In genomic region chr19:5728631-5729443, GRCm38 (mm10) we compare ENCODE assay signal across 9 mouse cellular contexts. TPM values are rescaled to one million over a fixed set of nuclear protein-coding genes. Genes with fewer than 3 reads are reported as not detected.
DNase-seq lines count a peak whose midpoint lies in the region; ATAC-seq and TF ChIP-seq lines count a peak whose summit lies in the region.
"Had no signal": no experiment of that assay in that cellular context is flagged by ENCODE, and none has a peak within 500 bp of the region (broad histone marks: within the 10 kb centered on the region; RNA-seq: fewer than 3 reads in every experiment).

No protein-coding gene starts in this region.

- no peak for ATAC-seq in cerebellum, adult (ENCODE audit: insufficient number of reproducible peaks, low FRiP score, low TSS enrichment)
- ATAC-seq in stomach, embryonic 14.5 days (ENCODE audit: insufficient number of reproducible peaks, insufficient read depth, low FRiP score, low read depth), result 0 out of 2 replicates have a peak, but pooled peaks have one; percentile 1

- H3K4me3 ChIP-seq in embryonic fibroblast, embryonic 13.5 days (ENCODE audit: insufficient read depth, low read length), result peak overlapping the region; percentile 81
- H3K4me3 ChIP-seq in stomach, embryonic 14.5 days (ENCODE audit: low read depth, low read length), result peak overlapping the region; percentile 73

- H3K4me1 ChIP-seq in embryonic fibroblast, embryonic 13.5 days (ENCODE audit: control insufficient read depth, insufficient read depth, low read length), result peaks cover 10% of the 10 kb centered on the region; the same call in 1 of the 2 replicates
- H3K4me1 ChIP-seq in stomach, embryonic 14.5 days (ENCODE audit: control insufficient read depth, insufficient read depth, low read length), result peaks cover 45% of the 10 kb centered on the region

- no peaks in the 10 kb centered on the region for H3K9me3 ChIP-seq in stomach, embryonic 14.5 days (ENCODE audit: control insufficient read depth, low read depth, low read length)

- DNase-seq in cerebellum, adult 11 months, result peak; percentile 49
- peak; percentile 45 for DNase-seq in ZHBTc4 (ENCODE audit: low read depth, low spot score)
- peak; percentile 71 to 73 for DNase-seq in heart, postnatal 14 days
- DNase-seq in layer of hippocampus, postnatal 14 days (ENCODE audit: low spot score in 2 of 2), result peak; percentile 57 to 60
- DNase-seq in lung, postnatal 4 days, result peak; percentile 70 to 75

- WGBS in stomach, embryonic 14.5 days, result 8% methylated on average over 37 of the region's 37 CpGs

- TF ChIP-seq CTCF in embryonic fibroblast, embryonic 13.5 days (IDR thresholded peaks at IDR 0.05; ENCODE audit: borderline replicate concordance, insufficient read depth, low read length), result no peak

- H3K27me3 ChIP-seq in stomach, embryonic 14.5 days (ENCODE audit: control insufficient read depth, insufficient read depth, low read length), result no peaks in the 10 kb centered on the region

- TF ChIP-seq POLR2A in embryonic fibroblast, embryonic 13.5 days (IDR thresholded peaks at IDR 0.05; ENCODE audit: low read depth, low read length), result no peak

- H3K4me2 ChIP-seq in stomach, embryonic 14.5 days (replicated peaks; ENCODE audit: low read depth, low read length), result peak overlapping the region; percentile 96

- peak overlapping the region; percentile 91 for H3K9ac ChIP-seq in stomach, embryonic 14.5 days (replicated peaks; ENCODE audit: low read depth, low read length)

- intact Hi-C loops in heart, postnatal 14 days (cut with DNase I), result loop anchor here (2.0 to 5.0 kb wide), 2 partner anchors 42 to 162 kb away; partner anchors contain the start of genes Ap5b1 and Scyl1

- H3K27ac ChIP-seq in embryonic fibroblast, embryonic 13.5 days (ENCODE audit: insufficient read depth, low read length), result peak overlapping the region; percentile 55
- peak overlapping the region; percentile 82 for H3K27ac ChIP-seq in stomach, embryonic 14.5 days (ENCODE audit: low read length)

- H3K36me3 ChIP-seq in stomach, embryonic 14.5 days (ENCODE audit: control insufficient read depth, insufficient read depth, low read length), result peaks cover 3% of the 10 kb centered on the region; the same call in 1 of the 2 replicates

RNA-seq across cellular contexts. Expression of gene Fam89b, which starts 0.6 kb away (rescaled TPM):
- polyA plus RNA-seq in embryonic fibroblast, embryonic 13.5 days (2011; ENCODE audit: insufficient read length, low read depth, missing spikeins), result 51.3 and 54.8 TPM in 2 replicates
- total RNA-seq in heart, postnatal 14 days (2021), result 10 to 100 TPM; 38.6 to 40.1 TPM
- total RNA-seq in layer of hippocampus, postnatal 14 days (2021), result 10 to 100 TPM; 32.1 to 41.1 TPM
- 92.4 and 98.4 TPM in 2 replicates for polyA plus RNA-seq in stomach, embryonic 14.5 days (2014; fragmentation: Nextera tagmentation; extraction: Ambion mirVana)

RNA-seq across cellular contexts. Expression of gene Ehbp1l1, which starts 2.7 kb away (rescaled TPM):
- 62.8 and 86.1 TPM in 2 replicates for polyA plus RNA-seq in embryonic fibroblast, embryonic 13.5 days (2011; ENCODE audit: insufficient read length, low read depth, missing spikeins)
- total RNA-seq in heart, postnatal 14 days (2021), result 100 to 1,000 TPM; 124 to 141 TPM
- total RNA-seq in layer of hippocampus, postnatal 14 days (2021), result 10 to 100 TPM; 15.6 to 20.1 TPM
- polyA plus RNA-seq in stomach, embryonic 14.5 days (2014; fragmentation: Nextera tagmentation; extraction: Ambion mirVana), result 36.7 and 37.4 TPM in 2 replicates

RNA-seq across cellular contexts. Expression of gene Ltbp3, which starts 11.9 kb away (rescaled TPM):
- 119 and 136 TPM in 2 replicates for polyA plus RNA-seq in embryonic fibroblast, embryonic 13.5 days (2011; ENCODE audit: insufficient read length, low read depth, missing spikeins)
- total RNA-seq in heart, postnatal 14 days (2021), result 10 to 100 TPM; 47.2 to 55.5 TPM
- total RNA-seq in layer of hippocampus, postnatal 14 days (2021), result 10 to 100 TPM; 24.7 to 32.7 TPM
- polyA plus RNA-seq in stomach, embryonic 14.5 days (2014; fragmentation: Nextera tagmentation; extraction: Ambion mirVana), result 33.8 and 35.2 TPM in 2 replicates

RNA-seq across cellular contexts. Expression of gene Kcnk7, which starts 24.7 kb away (rescaled TPM):
- not detected in 2 replicates for polyA plus RNA-seq in embryonic fibroblast, embryonic 13.5 days (2011; ENCODE audit: insufficient read length, low read depth, missing spikeins)
- total RNA-seq in heart, postnatal 14 days (2021), result not detected
- total RNA-seq in layer of hippocampus, postnatal 14 days (2021), result not detected
- 0.62 and 0.84 TPM in 2 replicates for polyA plus RNA-seq in stomach, embryonic 14.5 days (2014; fragmentation: Nextera tagmentation; extraction: Ambion mirVana)
- polyA plus RNA-seq: large intestine, adult 2 months had no signal

RNA-seq across cellular contexts. Expression of gene Pcnx3, which starts 40.1 kb away (rescaled TPM):
- polyA plus RNA-seq in embryonic fibroblast, embryonic 13.5 days (2011; ENCODE audit: insufficient read length, low read depth, missing spikeins), result 43.0 and 48.4 TPM in 2 replicates
- total RNA-seq in heart, postnatal 14 days (2021), result 10 to 100 TPM; 24.0 to 24.9 TPM
- total RNA-seq in layer of hippocampus, postnatal 14 days (2021), result 10 to 100 TPM; 66.3 to 72.2 TPM
- polyA plus RNA-seq in stomach, embryonic 14.5 days (2014; fragmentation: Nextera tagmentation; extraction: Ambion mirVana), result 29.8 and 32.1 TPM in 2 replicates

Comparison
In these comparisons a context has a peak if more than half of its experiments do, and no peak if none do; other contexts are left out.
1. RNA of gene Ehbp1l1, which starts 2.7 kb away (total RNA-seq): 124 to 141 TPM in heart, postnatal 14 days; 15.6 to 20.1 TPM in layer of hippocampus, postnatal 14 days; every median in the first group is over 4 times any median in the second.
2. Peak in every context shown above with its lines, with median percentiles within 50 percentile points of each other: DNase-seq.